Mouse (Mus musculus) liver, postnatal 0 days (tissue): ENCODE measurements around the gene Best1.

Experiments used
- CTCF ChIP-seq: sonication (generic); IDR thresholded peaks from 2 replicates; pipeline ENCODE4 v1.5.1; 2016; ENCODE audit warnings: antibody characterized with exemption, low read depth
- EP300 ChIP-seq: IDR thresholded peaks from 2 replicates; pipeline ENCODE4 v1.6.1; 2016; ENCODE audit warnings: antibody characterized with exemption, low read depth, mild to moderate bottlenecking

DNA sequence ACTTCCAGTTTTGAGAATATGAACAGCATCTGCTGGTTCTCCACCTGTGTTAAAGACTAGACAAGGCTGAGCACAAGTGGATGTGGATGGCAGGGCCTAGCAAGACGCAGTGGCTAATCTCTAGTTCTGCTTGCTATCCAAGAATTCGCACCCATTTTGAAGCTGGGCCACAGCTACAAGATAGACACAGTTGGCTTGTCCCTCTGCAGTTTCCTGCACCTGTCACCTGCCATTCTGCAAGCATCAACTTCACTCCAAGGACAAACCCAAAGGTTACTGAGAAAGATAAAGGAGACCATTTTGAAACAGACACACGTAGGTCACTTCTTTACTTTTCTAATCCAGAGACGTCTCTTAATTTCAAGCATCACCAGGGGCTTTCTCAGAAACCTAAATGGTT lies 19.8 kb downstream of the Best1 start:
- no peak for TF ChIP-seq CTCF
- TF ChIP-seq EP300, result no peak
